Mouse (Mus musculus) midbrain, embryonic 16.5 days (tissue): ENCODE measurements at regions not wholly inside any gene's neighbourhood (a gene's known extent, or its start where the extent isn't known, plus 50 kb on each side); places are given as distances from the start of the nearest gene placed in this dataset.

ENCODE experiments used
- ATAC-seq: fragments of 200-750 bp; cut with Nextera tagmentation; 2 replicates; pipeline ENCODE4 v1.8.0; 2017; ENCODE audit warnings: moderate TSS enrichment
- H3K27ac ChIP-seq: fragments of 300-500 bp; sonication (generic); 2 replicates; pipeline ENCODE4 v1.5.1; 2014; ENCODE audit warnings: mild to moderate bottlenecking, low read length, mixed read lengths
- H3K27me3 ChIP-seq: fragments of 300-500 bp; sonication (generic); 2 replicates; pipeline ENCODE4 v1.6.1; 2014; ENCODE audit warnings: low read depth, low read length, mixed read lengths; ENCODE audit not compliant: control insufficient read depth, insufficient read depth
- H3K36me3 ChIP-seq: fragments of 300-500 bp; sonication (generic); 2 replicates; pipeline ENCODE4 v1.6.1; 2014; ENCODE audit warnings: mild to moderate bottlenecking, low read length, moderate library complexity, mixed read lengths; ENCODE audit not compliant: control insufficient read depth, insufficient read depth
- H3K4me1 ChIP-seq: fragments of 300-500 bp; sonication (generic); 2 replicates; pipeline ENCODE4 v1.6.1; 2014; ENCODE audit warnings: mild to moderate bottlenecking, low read length, mixed read lengths; ENCODE audit not compliant: control insufficient read depth, insufficient read depth
- H3K4me2 ChIP-seq: fragments of 300-500 bp; sonication (generic); 2 replicates; pipeline ENCODE4 v1.6.1; 2014; ENCODE audit warnings: mild to moderate bottlenecking, low read length, mixed read lengths
- H3K4me3 ChIP-seq: fragments of 300-500 bp; sonication (generic); 2 replicates; pipeline ENCODE4 v1.5.1; 2014; ENCODE audit warnings: low read depth, mild to moderate bottlenecking, low read length, moderate library complexity, mixed read lengths
- H3K9ac ChIP-seq: fragments of 300-500 bp; sonication (generic); 2 replicates; pipeline ENCODE4 v1.6.1; 2014; ENCODE audit warnings: low read depth, low read length, mixed read lengths
- H3K9me3 ChIP-seq: fragments of 300-500 bp; sonication (generic); replicated peaks from 2 replicates; pipeline ENCODE4 v1.6.1; 2014; ENCODE audit warnings: mild to moderate bottlenecking, low read length, mixed read lengths; ENCODE audit not compliant: control insufficient read depth, poor library complexity, severe bottlenecking
- WGBS: fragments of 180-500 bp; shearing (Covaris S2); extraction: QIAGEN DNeasy Blood & Tissue Kit; methylation state at CpG from one replicate; pipeline ENCODE4 v1.1.7; 2014; 5-methylcytosine and 5-hydroxymethylcytosine counted together

DNA sequence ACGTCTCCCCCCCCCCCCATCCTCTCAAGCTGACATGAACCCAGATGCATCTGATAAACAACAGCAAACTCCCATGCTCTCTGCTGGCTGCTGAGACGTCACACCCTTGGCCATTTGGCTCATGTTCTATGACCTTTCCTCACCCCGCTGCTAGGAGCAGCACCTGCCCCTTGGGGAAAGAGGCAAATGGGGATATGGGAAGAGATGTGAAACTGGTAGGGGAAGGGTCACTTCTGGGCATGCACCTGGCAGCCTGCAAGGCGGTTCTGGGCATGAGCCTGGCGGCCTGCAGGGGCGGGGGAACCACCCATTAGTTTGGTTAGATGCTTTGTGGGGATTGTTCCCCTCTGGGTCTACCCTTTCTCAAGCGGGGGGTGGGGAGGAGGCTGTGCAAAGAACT, 187.9 kb upstream of the Zfp618 start:
- peaks cover 6% of the 10 kb centered on the region; the same call in 1 of the 2 replicates for H3K4me1 ChIP-seq
- H3K4me3 ChIP-seq, result no peak overlapping the region
- 84% methylated on average over 7 of the region's 7 CpGs for WGBS
- no peak overlapping the region for H3K27ac ChIP-seq
- H3K9ac ChIP-seq, result no peak overlapping the region
- H3K4me2 ChIP-seq, result no peak overlapping the region
- no peaks in the 10 kb centered on the region for H3K9me3 ChIP-seq
- H3K36me3 ChIP-seq, result no peaks in the 10 kb centered on the region
- no peaks in the 10 kb centered on the region for H3K27me3 ChIP-seq
- ATAC-seq, result no peak

DNA sequence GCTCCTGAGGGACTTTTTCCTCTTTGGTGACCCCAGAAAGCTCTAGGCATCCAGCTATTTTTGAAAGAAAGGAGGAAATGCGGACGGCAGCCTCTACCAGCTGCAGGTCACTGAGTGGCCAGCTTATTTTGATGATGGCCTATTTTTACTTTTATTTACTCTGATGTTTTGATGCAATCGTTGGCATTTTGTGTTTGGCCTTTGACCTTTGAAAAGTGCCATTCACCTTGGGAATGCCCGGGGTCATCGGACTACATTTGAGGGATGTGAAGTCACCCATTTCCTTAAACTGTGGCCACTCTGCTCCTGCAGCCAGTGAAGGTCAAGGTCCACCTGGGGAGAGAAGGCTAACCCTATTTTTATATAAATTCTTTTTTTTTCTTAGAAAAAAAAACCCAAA, 186.8 kb upstream of the Zfp618 start:
- Histone ChIP-seq H3K9me3 (no peaks in the 10 kb centered on the region), H3K27ac (no peak overlapping the region), H3K4me1 (peaks cover 6% of the 10 kb centered on the region; the same call in 1 of the 2 replicates), H3K36me3 (no peaks in the 10 kb centered on the region), H3K27me3 (no peaks in the 10 kb centered on the region), H3K4me3 (no peak overlapping the region), H3K9ac (no peak overlapping the region), H3K4me2 (no peak overlapping the region)
- WGBS, result 90% methylated on average over 5 of the region's 5 CpGs
- ATAC-seq, result no peak

DNA sequence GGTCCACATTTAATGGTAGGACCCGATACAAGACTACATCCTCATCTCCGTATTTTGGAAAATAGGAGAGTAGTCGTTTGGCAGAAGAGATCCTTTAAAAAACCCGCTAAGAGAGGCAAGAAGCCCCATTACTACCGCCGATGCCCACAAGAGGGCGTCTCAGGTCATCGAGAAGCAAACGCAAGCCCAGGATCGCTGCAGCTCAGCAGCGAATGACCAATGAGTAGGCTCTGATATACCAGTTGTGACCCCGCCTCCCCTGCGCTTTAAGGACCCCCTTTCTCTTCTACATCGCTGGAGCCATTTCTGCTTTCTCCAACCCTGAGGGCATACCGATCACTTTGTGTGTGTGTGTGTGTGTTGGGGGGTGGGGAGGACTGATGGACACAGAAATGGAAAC, 185.0 kb upstream of the Zfp618 start:
- H3K9ac ChIP-seq, result peak overlapping the region; percentile 63
- peak; percentile 96 for ATAC-seq
- peak overlapping the region; percentile 51 for H3K4me2 ChIP-seq
- no peaks in the 10 kb centered on the region for H3K9me3 ChIP-seq
- peak overlapping the region; percentile 45 for H3K4me3 ChIP-seq
- H3K27me3 ChIP-seq, result no peaks in the 10 kb centered on the region
- WGBS, result 1% methylated on average over 15 of the region's 15 CpGs
- H3K4me1 ChIP-seq, result peaks cover 6% of the 10 kb centered on the region; the same call in 1 of the 2 replicates
- peak overlapping the region; percentile 68 for H3K27ac ChIP-seq
- no peaks in the 10 kb centered on the region for H3K36me3 ChIP-seq

DNA sequence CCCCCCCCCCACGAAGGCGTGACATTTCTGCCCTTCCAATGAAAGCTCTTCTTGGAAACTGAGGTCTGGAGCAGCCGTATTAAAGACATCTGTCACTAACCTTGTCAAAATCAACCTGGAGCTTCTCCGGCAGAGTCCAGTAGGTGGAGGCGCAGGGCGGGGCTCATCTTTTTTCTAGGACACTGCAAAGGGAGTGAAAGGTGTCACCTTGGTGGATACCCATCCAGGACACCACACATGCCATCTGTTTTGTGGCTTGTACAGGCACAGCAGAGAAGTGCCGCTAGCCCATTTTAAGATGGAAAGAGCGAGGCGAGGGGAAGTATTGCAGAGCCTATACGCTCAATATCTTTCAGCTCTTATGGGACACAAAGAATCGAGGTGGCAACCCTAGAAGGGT, 184.5 kb upstream of the Zfp618 start:
- H3K27me3 ChIP-seq, result no peaks in the 10 kb centered on the region

DNA sequence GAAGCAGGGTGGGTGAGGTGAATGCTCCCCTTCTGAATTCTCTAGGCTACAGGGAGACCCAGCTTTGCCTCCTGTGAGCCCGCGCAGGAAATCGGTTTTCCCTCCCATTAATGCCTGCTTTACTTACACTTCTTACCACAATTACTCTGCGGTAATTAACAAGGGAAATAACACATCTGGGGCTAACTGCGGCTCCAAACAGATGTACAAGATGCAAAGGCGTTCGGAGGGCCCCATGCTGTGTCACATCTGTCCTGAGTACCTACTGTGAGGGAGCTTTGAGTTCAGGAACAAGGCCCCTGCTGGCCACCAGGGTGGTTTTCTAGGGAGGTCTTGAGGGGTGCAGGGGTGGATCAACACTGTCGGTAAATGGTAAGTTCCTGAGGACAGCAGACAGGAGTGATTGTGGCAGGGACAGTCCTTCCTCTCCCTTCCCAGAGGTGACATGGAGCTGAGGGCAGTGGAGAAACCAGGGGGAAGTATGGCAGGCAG, 184.0 kb upstream of the Zfp618 start:
- ATAC-seq, result no peak; the same call in 1 of the 2 replicates
- H3K4me1 ChIP-seq, result peaks cover 6% of the 10 kb centered on the region; the same call in 1 of the 2 replicates
- H3K27me3 ChIP-seq, result no peaks in the 10 kb centered on the region
- 16% methylated on average over 8 of the region's 8 CpGs for WGBS
- H3K9me3 ChIP-seq, result no peaks in the 10 kb centered on the region
- no peak overlapping the region for H3K27ac ChIP-seq
- H3K4me2 ChIP-seq, result peak overlapping the region; percentile 51
- no peaks in the 10 kb centered on the region for H3K36me3 ChIP-seq
- H3K9ac ChIP-seq, result peak overlapping the region; percentile 63
- H3K4me3 ChIP-seq, result peak overlapping the region; percentile 45

More for the DNA sequence above, 184.5 kb upstream of the Zfp618 start:
- peak; percentile 57; the same call in 1 of the 2 replicates for ATAC-seq
- H3K4me3 ChIP-seq, result peak overlapping the region; percentile 45
- H3K4me1 ChIP-seq, result peaks cover 6% of the 10 kb centered on the region; the same call in 1 of the 2 replicates
- H3K9me3 ChIP-seq, result no peaks in the 10 kb centered on the region
- no peaks in the 10 kb centered on the region for H3K36me3 ChIP-seq
- 45% methylated on average over 11 of the region's 11 CpGs for WGBS
- peak overlapping the region; percentile 68 for H3K27ac ChIP-seq
- peak overlapping the region; percentile 51 for H3K4me2 ChIP-seq
- peak overlapping the region; percentile 63 for H3K9ac ChIP-seq

DNA sequence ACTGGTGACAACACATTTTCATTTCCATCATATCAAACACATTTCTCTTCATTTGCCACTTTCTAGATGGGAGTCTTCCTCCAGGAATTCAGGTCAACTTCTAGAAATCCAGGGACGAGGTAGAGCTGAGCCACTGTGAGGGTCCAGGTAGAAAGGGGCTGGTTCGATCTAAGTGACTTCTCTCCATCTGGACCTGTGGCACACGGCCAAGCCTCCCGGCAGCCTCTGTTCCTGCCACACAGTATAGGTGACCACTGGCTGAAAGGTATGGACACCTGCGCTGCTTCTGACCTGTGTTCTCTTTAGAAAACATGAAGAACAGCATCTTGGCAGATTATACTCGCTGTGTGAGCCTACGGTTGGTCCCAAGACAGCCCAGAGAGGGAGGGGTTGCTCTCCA, 179.7 kb upstream of the Zfp618 start:
- no peaks in the 10 kb centered on the region for H3K9me3 ChIP-seq
- no peak overlapping the region for H3K4me2 ChIP-seq
- H3K36me3 ChIP-seq, result no peaks in the 10 kb centered on the region
- H3K9ac ChIP-seq, result no peak overlapping the region
- no peak overlapping the region for H3K27ac ChIP-seq
- H3K4me3 ChIP-seq, result no peak overlapping the region
- H3K4me1 ChIP-seq, result peaks cover 6% of the 10 kb centered on the region; the same call in 1 of the 2 replicates
- H3K27me3 ChIP-seq, result no peaks in the 10 kb centered on the region
- 92% methylated on average over 7 of the region's 7 CpGs for WGBS
- ATAC-seq, result no peak

DNA sequence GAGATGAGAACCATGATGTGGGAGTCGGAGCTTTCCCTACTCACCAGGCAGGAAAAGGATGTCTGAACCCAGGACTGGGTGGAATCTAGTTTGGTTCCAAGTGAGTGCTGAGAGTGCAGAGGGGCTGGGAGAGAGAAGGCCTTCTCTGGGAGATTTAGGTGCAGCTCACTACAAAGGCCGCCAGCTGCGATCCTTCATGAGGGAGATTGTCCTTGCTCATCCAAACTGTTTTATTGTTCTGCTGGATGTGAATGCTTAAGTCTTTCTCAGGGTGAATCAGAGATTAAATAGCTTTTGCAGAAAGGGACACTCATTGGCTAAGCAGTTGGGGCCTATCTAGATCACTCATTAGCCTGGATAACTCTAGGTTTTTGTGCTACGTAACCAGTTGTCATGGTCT, 175.7 kb upstream of the Zfp618 start:
- no peak for ATAC-seq
- no peaks in the 10 kb centered on the region for H3K27me3 ChIP-seq
- H3K36me3 ChIP-seq, result no peaks in the 10 kb centered on the region
- no peak overlapping the region for H3K4me2 ChIP-seq
- H3K4me1 ChIP-seq, result no peaks in the 10 kb centered on the region
- no peak overlapping the region for H3K27ac ChIP-seq
- WGBS, result 69% methylated on average over 4 of the region's 4 CpGs
- H3K9ac ChIP-seq, result no peak overlapping the region
- no peak overlapping the region for H3K4me3 ChIP-seq
- no peaks in the 10 kb centered on the region for H3K9me3 ChIP-seq

DNA sequence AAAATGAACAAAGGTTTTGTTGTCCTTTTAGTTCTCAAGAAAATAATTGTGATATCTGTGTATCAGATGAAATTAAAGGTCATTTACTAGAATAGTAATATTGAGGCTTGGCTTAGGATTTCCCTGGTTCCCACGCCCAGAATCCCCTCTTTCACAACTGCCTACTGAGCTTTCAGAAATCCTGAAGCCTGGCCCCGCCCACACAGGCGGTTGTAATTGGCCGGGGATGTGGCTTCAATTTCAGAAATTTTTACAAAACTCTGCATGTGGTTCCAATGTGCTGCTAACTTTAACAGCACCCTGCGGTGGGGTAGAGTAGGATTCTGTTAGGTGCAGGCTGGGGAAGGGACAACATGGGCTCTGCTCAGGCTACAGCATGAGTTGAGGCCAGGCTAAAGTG, 171.8 kb upstream of the Zfp618 start:
- WGBS, result 74% methylated on average over 5 of the region's 5 CpGs
- H3K36me3 ChIP-seq, result no peaks in the 10 kb centered on the region
- ATAC-seq, result no peak
- H3K4me3 ChIP-seq, result no peak overlapping the region
- no peak overlapping the region for H3K27ac ChIP-seq
- H3K4me2 ChIP-seq, result no peak overlapping the region
- H3K9me3 ChIP-seq, result no peaks in the 10 kb centered on the region
- H3K27me3 ChIP-seq, result no peaks in the 10 kb centered on the region
- H3K9ac ChIP-seq, result no peak overlapping the region
- H3K4me1 ChIP-seq, result no peaks in the 10 kb centered on the region

DNA sequence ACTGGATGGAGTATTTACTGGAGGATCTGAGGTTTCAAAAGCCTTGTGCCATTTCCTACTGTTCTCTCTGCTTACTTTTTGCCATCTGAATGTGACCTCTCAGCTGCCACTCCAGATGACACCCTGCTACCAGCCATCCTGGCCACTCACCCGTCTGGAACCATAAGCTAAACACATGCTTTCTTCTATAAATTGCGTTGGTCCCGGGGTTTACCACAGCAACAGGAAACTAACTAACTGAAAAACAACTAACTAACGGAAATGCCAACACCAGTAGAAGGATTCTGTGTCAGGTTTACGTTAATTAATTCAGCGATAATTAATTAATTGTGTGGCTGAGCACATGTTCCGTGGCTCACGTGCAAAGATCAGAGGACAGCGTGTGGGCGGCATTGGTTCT, 169.8 kb upstream of the Zfp618 start:
- H3K4me2 ChIP-seq, result no peak overlapping the region
- H3K4me1 ChIP-seq, result no peaks in the 10 kb centered on the region
- H3K4me3 ChIP-seq, result no peak overlapping the region
- H3K9ac ChIP-seq, result no peak overlapping the region
- H3K9me3 ChIP-seq, result no peaks in the 10 kb centered on the region
- no peaks in the 10 kb centered on the region for H3K27me3 ChIP-seq
- no peak overlapping the region for H3K27ac ChIP-seq
- no peaks in the 10 kb centered on the region for H3K36me3 ChIP-seq
- no peak for ATAC-seq
- 66% methylated on average over 10 of the region's 10 CpGs for WGBS
